Mouse (Mus musculus) midbrain, embryonic 16.5 days (tissue): ENCODE measurements around the gene Gtf2ird1. TPM values are rescaled to one million over a fixed set of nuclear protein-coding genes. Genes with fewer than 3 reads are reported as not detected.

Experiments
- ATAC-seq: fragments of 200-750 bp; cut with Nextera tagmentation; 2 replicates; pipeline ENCODE4 v1.8.0; 2017; ENCODE audit warnings: moderate TSS enrichment
- H3K27ac ChIP-seq: fragments of 300-500 bp; sonication (generic); 2 replicates; pipeline ENCODE4 v1.5.1; 2014; ENCODE audit warnings: mild to moderate bottlenecking, low read length, mixed read lengths
- H3K27me3 ChIP-seq: fragments of 300-500 bp; sonication (generic); 2 replicates; pipeline ENCODE4 v1.6.1; 2014; ENCODE audit warnings: low read depth, low read length, mixed read lengths; ENCODE audit not compliant: control insufficient read depth, insufficient read depth
- H3K36me3 ChIP-seq: fragments of 300-500 bp; sonication (generic); 2 replicates; pipeline ENCODE4 v1.6.1; 2014; ENCODE audit warnings: mild to moderate bottlenecking, low read length, moderate library complexity, mixed read lengths; ENCODE audit not compliant: control insufficient read depth, insufficient read depth
- H3K4me1 ChIP-seq: fragments of 300-500 bp; sonication (generic); 2 replicates; pipeline ENCODE4 v1.6.1; 2014; ENCODE audit warnings: mild to moderate bottlenecking, low read length, mixed read lengths; ENCODE audit not compliant: control insufficient read depth, insufficient read depth
- H3K4me2 ChIP-seq: fragments of 300-500 bp; sonication (generic); 2 replicates; pipeline ENCODE4 v1.6.1; 2014; ENCODE audit warnings: mild to moderate bottlenecking, low read length, mixed read lengths
- H3K4me3 ChIP-seq: fragments of 300-500 bp; sonication (generic); 2 replicates; pipeline ENCODE4 v1.5.1; 2014; ENCODE audit warnings: low read depth, mild to moderate bottlenecking, low read length, moderate library complexity, mixed read lengths
- H3K9ac ChIP-seq: fragments of 300-500 bp; sonication (generic); 2 replicates; pipeline ENCODE4 v1.6.1; 2014; ENCODE audit warnings: low read depth, low read length, mixed read lengths
- H3K9me3 ChIP-seq: fragments of 300-500 bp; sonication (generic); replicated peaks from 2 replicates; pipeline ENCODE4 v1.6.1; 2014; ENCODE audit warnings: mild to moderate bottlenecking, low read length, mixed read lengths; ENCODE audit not compliant: control insufficient read depth, poor library complexity, severe bottlenecking
- WGBS: fragments of 180-500 bp; shearing (Covaris S2); extraction: QIAGEN DNeasy Blood & Tissue Kit; methylation state at CpG from one replicate; pipeline ENCODE4 v1.1.7; 2014; 5-methylcytosine and 5-hydroxymethylcytosine counted together
- polyA plus RNA-seq: library from polyadenylated mRNA; unstranded; fragments of >200 nt; fragmentation: Nextera tagmentation; extraction: Ambion mirVana; gene quantifications from 2 replicates; pipeline ENCODE4 v1.2.1, GENCODE M21; 2015

Gene Gtf2ird1
- polyA plus RNA-seq, 1 experiment from 2014 or later: 74.3 TPM

- peaks cover 54% of the 10 kb centered on the region for H3K36me3 ChIP-seq
Measured at GRCm38 (mm10) chr5:134412341-134412740, 44.2 kb downstream of the Gtf2ird1 start.

GRCm38 (mm10) chr5:134410307-134410836 is 46.1 kb downstream of the Gtf2ird1 start:
- WGBS: 93% methylated on average over 7 of the region's 7 CpGs
- H3K4me1 ChIP-seq: no peaks in the 10 kb centered on the region
- ATAC-seq: no peak
- H3K9ac ChIP-seq: no peak overlapping the region
- no peak overlapping the region for H3K4me3 ChIP-seq
- H3K4me2 ChIP-seq: no peak overlapping the region
- H3K9me3 ChIP-seq: no peaks in the 10 kb centered on the region
- H3K36me3 ChIP-seq: peaks cover 54% of the 10 kb centered on the region
- no peaks in the 10 kb centered on the region for H3K27me3 ChIP-seq
- H3K27ac ChIP-seq: no peak overlapping the region

More at GRCm38 (mm10) chr5:134412341-134412740, 44.2 kb downstream of the Gtf2ird1 start:
- Histone ChIP-seq H3K27ac (no peak overlapping the region), H3K27me3 (no peaks in the 10 kb centered on the region), H3K4me3 (no peak overlapping the region), H3K9me3 (no peaks in the 10 kb centered on the region), H3K4me1 (no peaks in the 10 kb centered on the region), H3K4me2 (no peak overlapping the region), H3K9ac (no peak overlapping the region)
- no peak for ATAC-seq
- 81% methylated on average over 2 of the region's 2 CpGs for WGBS

- no peaks in the 10 kb centered on the region for H3K9me3 ChIP-seq
- H3K4me2 ChIP-seq: no peak overlapping the region
- H3K36me3 ChIP-seq: peaks cover 52% of the 10 kb centered on the region
- 98% methylated on average over 6 of the region's 6 CpGs for WGBS
- 0 out of 2 replicates have a peak, but pooled peaks have one; percentile 25 for ATAC-seq
- no peak overlapping the region for H3K9ac ChIP-seq
- H3K4me3 ChIP-seq: no peak overlapping the region
- no peaks in the 10 kb centered on the region for H3K27me3 ChIP-seq
- no peaks in the 10 kb centered on the region for H3K4me1 ChIP-seq
- no peak overlapping the region for H3K27ac ChIP-seq
Measured at GRCm38 (mm10) chr5:134409606-134410306, 46.8 kb downstream of the Gtf2ird1 start.

GRCm38 (mm10) chr5:134408119-134408518 is 48.4 kb downstream of the Gtf2ird1 start:
- WGBS: 93% methylated on average over 5 of the region's 5 CpGs
- Histone ChIP-seq H3K9ac (no peak overlapping the region), H3K27me3 (no peaks in the 10 kb centered on the region), H3K4me3 (no peak overlapping the region), H3K27ac (no peak overlapping the region), H3K4me1 (no peaks in the 10 kb centered on the region), H3K36me3 (peaks cover 56% of the 10 kb centered on the region), H3K9me3 (no peaks in the 10 kb centered on the region), H3K4me2 (no peak overlapping the region)
- ATAC-seq: no peak

- no peaks in the 10 kb centered on the region for H3K27me3 ChIP-seq
- no peaks in the 10 kb centered on the region for H3K9me3 ChIP-seq
- 97% methylated on average over 18 of the region's 18 CpGs for WGBS
- peaks cover 44% of the 10 kb centered on the region for H3K36me3 ChIP-seq
- H3K4me2 ChIP-seq: no peak overlapping the region
- no peaks in the 10 kb centered on the region for H3K4me1 ChIP-seq
- H3K4me3 ChIP-seq: no peak overlapping the region
- H3K9ac ChIP-seq: no peak overlapping the region
- ATAC-seq: no peak
- no peak overlapping the region for H3K27ac ChIP-seq
Measured at GRCm38 (mm10) chr5:134401841-134402240, 54.7 kb downstream of the Gtf2ird1 start.

- Histone ChIP-seq H3K4me1 (no peaks in the 10 kb centered on the region), H3K4me2 (no peak overlapping the region), H3K9ac (no peak overlapping the region), H3K36me3 (peaks cover 37% of the 10 kb centered on the region), H3K9me3 (no peaks in the 10 kb centered on the region), H3K27me3 (no peaks in the 10 kb centered on the region), H3K4me3 (no peak overlapping the region), H3K27ac (no peak overlapping the region)
- 94% methylated on average over 15 of the region's 15 CpGs for WGBS
- ATAC-seq: no peak
Measured at GRCm38 (mm10) chr5:134397434-134398163, 58.9 kb downstream of the Gtf2ird1 start.

- Histone ChIP-seq H3K4me1 (no peaks in the 10 kb centered on the region), H3K9ac (no peak overlapping the region), H3K27ac (no peak overlapping the region), H3K27me3 (no peaks in the 10 kb centered on the region), H3K9me3 (no peaks in the 10 kb centered on the region), H3K36me3 (peaks cover 32% of the 10 kb centered on the region), H3K4me2 (no peak overlapping the region), H3K4me3 (no peak overlapping the region)
- no peak for ATAC-seq
- 80% methylated on average over 9 of the region's 9 CpGs for WGBS
Measured at GRCm38 (mm10) chr5:134396519-134396918, 60.0 kb downstream of the Gtf2ird1 start.

GRCm38 (mm10) chr5:134394624-134395023 is 61.9 kb downstream of the Gtf2ird1 start:
- Histone ChIP-seq H3K4me3 (no peak overlapping the region), H3K27me3 (no peaks in the 10 kb centered on the region), H3K36me3 (peaks cover 37% of the 10 kb centered on the region), H3K4me1 (no peaks in the 10 kb centered on the region), H3K9ac (no peak overlapping the region), H3K9me3 (no peaks in the 10 kb centered on the region), H3K4me2 (no peak overlapping the region), H3K27ac (peak overlapping the region; percentile 7; the same call in 1 of the 2 replicates)
- 70% methylated on average over 10 of the region's 10 CpGs for WGBS
- no peak for ATAC-seq

- Histone ChIP-seq H3K4me1 (no peaks in the 10 kb centered on the region), H3K36me3 (peaks cover 42% of the 10 kb centered on the region), H3K9ac (no peak overlapping the region), H3K27ac (no peak overlapping the region), H3K27me3 (no peaks in the 10 kb centered on the region), H3K4me2 (no peak overlapping the region), H3K4me3 (no peak overlapping the region), H3K9me3 (no peaks in the 10 kb centered on the region)
- no peak for ATAC-seq
- WGBS: 87% methylated on average over 6 of the region's 6 CpGs
Measured at GRCm38 (mm10) chr5:134393624-134394023, 62.9 kb downstream of the Gtf2ird1 start.
